Mouse (Mus musculus) megakaryocyte, embryonic 14.5 days (primary cell): ENCODE results near the gene Gm43517. TPM values are rescaled to one million over a fixed set of nuclear protein-coding genes. Genes with fewer than 3 reads are reported as not detected.

Experiments
- H3K27me3 ChIP-seq: replicated peaks from 2 replicates; pipeline ENCODE3; 2012; ENCODE audit warnings: inconsistent platforms
- H3K36me3 ChIP-seq: replicated peaks from 2 replicates; pipeline ENCODE3; 2012; ENCODE audit warnings: low read length, inconsistent platforms, mixed read lengths
- H3K4me1 ChIP-seq: 2 replicates; pipeline ENCODE4 v1.6.1; 2012; ENCODE audit warnings: inconsistent platforms
- H3K4me3 ChIP-seq: replicated peaks from 2 replicates; pipeline ENCODE3; 2012; ENCODE audit warnings: moderate library complexity, mild to moderate bottlenecking, inconsistent platforms
- H3K9me3 ChIP-seq: 2 replicates; pipeline ENCODE4 v1.6.1; 2012; ENCODE audit warnings: inconsistent platforms
- FLI1 ChIP-seq: IDR thresholded peaks from 2 replicates; pipeline ENCODE4 v1.6.1; 2012; ENCODE audit warnings: low read length, inconsistent platforms, mixed read lengths
- GATA1 ChIP-seq: IDR thresholded peaks from 3 replicates; pipeline ENCODE4 v1.6.1; 2012; ENCODE audit warnings: mixed read lengths, low read length, inconsistent platforms, borderline replicate concordance
- polyA plus RNA-seq: library from polyadenylated mRNA; stranded (reverse); fragments of >175 nt; gene quantifications from 2 replicates; pipeline ENCODE4 v1.2.3, GENCODE M21; 2012; ENCODE audit warnings: low replicate concordance; ENCODE audit not compliant: insufficient read depth

Gm43517 gene
- polyA plus RNA-seq, 1 experiment: not detected

DNA sequence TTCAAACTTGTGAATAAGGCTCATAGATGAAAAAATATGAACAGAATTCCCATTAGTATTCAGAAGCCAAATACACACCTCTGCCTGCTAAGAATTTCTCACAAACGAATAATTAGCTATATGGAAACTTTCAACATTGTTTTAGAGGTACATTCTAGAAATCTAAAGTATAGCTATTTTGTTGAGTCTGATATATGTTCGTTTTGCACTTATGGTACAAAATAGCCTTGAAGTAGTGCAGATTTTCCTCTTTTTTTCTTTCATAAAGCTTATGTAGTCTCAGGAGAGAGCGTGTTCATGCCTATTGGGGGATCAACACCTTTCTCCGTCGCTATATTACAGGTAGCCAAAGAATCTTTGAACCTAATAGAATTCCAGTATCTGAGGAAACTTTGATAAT is 7.9 kb downstream of the Gm43517 start:
- no peak overlapping the region for H3K4me3 ChIP-seq
- TF ChIP-seq GATA1 (no peak), FLI1 (no peak)
- peaks cover 11% of the 10 kb centered on the region for H3K4me1 ChIP-seq
- H3K9me3 ChIP-seq: peaks cover 10% of the 10 kb centered on the region
- peaks cover 50% of the 10 kb centered on the region for H3K27me3 ChIP-seq
- H3K36me3 ChIP-seq: no peaks in the 10 kb centered on the region

DNA sequence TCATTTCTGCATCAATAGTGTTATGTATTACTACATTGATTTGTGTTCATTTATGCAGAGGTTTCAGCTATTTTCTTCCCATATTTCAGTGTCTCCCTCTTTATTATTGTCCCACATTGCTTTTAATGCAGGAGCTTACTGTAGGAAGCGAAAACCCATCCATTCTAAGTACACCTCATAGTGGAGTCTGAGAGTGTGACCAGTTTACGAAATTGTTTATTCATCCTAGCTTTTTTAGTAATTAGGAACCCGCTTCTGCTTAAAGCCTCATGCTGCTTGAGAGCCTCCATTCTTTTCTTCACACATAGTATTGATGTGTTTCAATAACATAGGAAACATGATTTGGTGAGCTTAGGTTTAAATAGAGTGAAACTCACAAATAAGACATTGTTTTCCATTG is 8.7 kb downstream of the Gm43517 start:
- H3K4me3 ChIP-seq: no peak overlapping the region
- peaks cover 10% of the 10 kb centered on the region for H3K9me3 ChIP-seq
- H3K4me1 ChIP-seq: peaks cover 11% of the 10 kb centered on the region
- H3K27me3 ChIP-seq: peaks cover 47% of the 10 kb centered on the region
- H3K36me3 ChIP-seq: no peaks in the 10 kb centered on the region
- TF ChIP-seq GATA1: no peak
- TF ChIP-seq FLI1: no peak

DNA sequence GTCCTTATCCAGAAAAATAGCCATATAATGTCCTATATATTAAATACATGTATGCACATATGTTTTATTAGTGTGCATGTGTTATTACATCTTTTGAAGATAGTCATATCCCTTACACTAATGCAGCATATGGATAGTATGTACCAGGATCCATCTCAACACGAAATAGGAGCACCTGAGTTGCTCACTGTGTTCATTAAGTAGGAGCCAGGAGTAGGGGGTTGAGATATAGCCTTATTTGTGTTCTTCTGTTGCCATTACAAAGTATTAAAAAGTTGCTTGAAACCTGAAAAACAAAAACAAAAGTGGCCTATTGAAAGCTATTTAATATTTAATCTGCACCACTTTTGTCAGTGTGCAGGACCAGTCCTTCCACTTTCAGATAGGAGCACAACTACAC is 9.2 kb downstream of the Gm43517 start:
- Histone ChIP-seq H3K9me3 (peaks cover 10% of the 10 kb centered on the region), H3K4me1 (peaks cover 11% of the 10 kb centered on the region), H3K27me3 (peaks cover 49% of the 10 kb centered on the region), H3K36me3 (no peaks in the 10 kb centered on the region), H3K4me3 (no peak overlapping the region)
- TF ChIP-seq GATA1 (no peak), FLI1 (no peak)

DNA sequence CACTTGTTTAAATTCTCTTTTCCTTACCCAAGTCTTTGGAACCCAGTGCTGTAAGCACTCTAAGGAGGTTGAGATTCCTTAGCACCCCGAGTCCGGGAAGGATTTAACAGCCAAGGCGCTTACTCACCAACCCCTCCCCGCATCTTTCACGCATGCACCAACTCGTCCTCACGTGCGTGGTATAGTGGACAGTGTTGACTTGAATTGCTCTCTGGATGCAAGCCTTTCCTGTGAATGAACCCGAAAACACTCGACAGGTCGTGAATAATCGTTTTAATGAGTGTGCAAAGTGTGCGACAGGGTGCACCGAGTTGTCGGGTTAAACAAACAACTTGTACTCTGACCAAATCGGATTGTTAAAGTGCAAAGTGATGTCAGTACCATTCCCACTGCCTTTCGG is 9.9 kb downstream of the Gm43517 start:
- TF ChIP-seq GATA1: no peak
- no peak for TF ChIP-seq FLI1
- H3K4me1 ChIP-seq: peaks cover 11% of the 10 kb centered on the region
- H3K4me3 ChIP-seq: no peak overlapping the region
- peaks cover 10% of the 10 kb centered on the region for H3K9me3 ChIP-seq
- no peaks in the 10 kb centered on the region for H3K36me3 ChIP-seq
- peaks cover 49% of the 10 kb centered on the region for H3K27me3 ChIP-seq

DNA sequence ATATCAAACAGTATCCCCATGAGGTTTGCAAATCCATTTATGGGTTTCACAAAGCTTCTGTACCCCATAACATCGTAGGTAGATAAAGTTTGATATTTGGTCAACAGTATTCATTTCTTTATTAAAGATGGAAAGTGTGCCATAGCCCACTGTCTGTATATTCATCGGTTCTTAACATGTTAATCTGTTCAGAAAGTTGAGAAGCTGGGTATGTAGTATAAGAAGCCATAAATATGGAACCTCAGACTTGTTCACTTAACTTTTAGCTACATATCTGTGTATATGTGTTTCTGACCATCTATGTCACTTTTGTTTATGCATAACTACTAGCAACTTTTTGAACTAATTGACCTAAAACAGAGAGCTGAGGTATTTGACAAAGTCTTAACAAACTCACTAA is 11.0 kb downstream of the Gm43517 start:
- no peak for TF ChIP-seq FLI1
- TF ChIP-seq GATA1: no peak
- Histone ChIP-seq H3K27me3 (peaks cover 50% of the 10 kb centered on the region), H3K4me1 (peaks cover 13% of the 10 kb centered on the region), H3K9me3 (peaks cover 8% of the 10 kb centered on the region), H3K4me3 (no peak overlapping the region), H3K36me3 (no peaks in the 10 kb centered on the region)

DNA sequence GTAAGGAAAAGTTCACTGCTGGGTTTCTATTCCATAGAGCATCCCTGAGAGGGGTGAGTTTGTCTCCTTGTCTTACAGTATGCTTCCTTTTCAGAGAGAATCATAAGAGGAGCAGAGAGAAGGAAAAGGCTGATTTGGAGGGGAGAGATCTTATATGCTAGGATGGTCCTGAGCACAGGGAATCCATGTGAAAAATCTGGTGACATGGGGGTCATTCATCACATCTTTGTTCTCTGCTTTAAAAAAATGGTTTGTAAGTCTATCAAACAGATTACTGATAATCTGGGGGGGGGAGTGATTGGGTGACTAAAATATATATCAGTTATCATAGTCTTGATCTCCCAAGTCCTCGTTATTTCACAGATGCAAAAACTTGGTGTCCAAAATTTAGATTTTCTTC is 11.8 kb downstream of the Gm43517 start:
- H3K4me3 ChIP-seq: no peak overlapping the region
- H3K4me1 ChIP-seq: peaks cover 13% of the 10 kb centered on the region
- H3K9me3 ChIP-seq: peaks cover 2% of the 10 kb centered on the region
- H3K27me3 ChIP-seq: peaks cover 50% of the 10 kb centered on the region
- H3K36me3 ChIP-seq: no peaks in the 10 kb centered on the region
- no peak for TF ChIP-seq GATA1
- TF ChIP-seq FLI1: no peak

DNA sequence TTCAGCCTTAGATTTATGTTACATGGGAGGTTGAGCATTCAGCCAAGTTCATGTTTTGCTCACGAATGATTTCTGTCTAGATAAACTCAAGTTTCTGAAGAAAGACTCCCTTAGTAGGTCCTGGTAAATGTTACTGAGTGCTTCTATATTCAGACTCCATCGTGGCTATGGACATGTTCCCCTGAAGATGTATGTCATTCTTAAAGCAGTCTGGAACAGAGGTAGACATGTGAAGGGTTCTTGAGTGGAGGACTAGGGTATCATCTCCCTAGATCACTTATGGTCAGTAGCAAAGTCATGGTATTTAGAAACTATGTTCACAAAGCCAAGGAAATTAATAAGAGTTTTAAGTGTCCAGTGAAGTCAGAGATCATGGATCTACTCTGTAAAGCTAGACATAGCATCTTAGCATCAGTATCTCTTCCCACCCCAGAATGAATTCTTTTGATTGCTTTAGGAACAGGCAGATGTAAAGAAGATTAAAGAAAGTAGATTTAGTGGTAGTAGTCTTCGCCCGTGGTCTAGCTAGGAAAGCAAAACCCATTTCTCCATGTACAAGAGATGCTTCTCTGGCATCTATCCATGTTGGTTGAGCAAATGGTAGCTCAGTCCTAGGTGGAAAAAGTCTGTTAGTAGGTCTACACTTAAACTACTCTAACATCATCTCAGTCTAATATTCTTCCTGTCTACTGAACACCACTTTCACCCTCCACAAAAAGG is 12.6 kb downstream of the Gm43517 start:
- H3K36me3 ChIP-seq: no peaks in the 10 kb centered on the region
- peaks cover 46% of the 10 kb centered on the region for H3K27me3 ChIP-seq
- peaks cover 11% of the 10 kb centered on the region for H3K4me1 ChIP-seq
- TF ChIP-seq FLI1: no peak
- no peak for TF ChIP-seq GATA1
- peaks cover 2% of the 10 kb centered on the region; the same call in 1 of the 2 replicates for H3K9me3 ChIP-seq
- no peak overlapping the region for H3K4me3 ChIP-seq

DNA sequence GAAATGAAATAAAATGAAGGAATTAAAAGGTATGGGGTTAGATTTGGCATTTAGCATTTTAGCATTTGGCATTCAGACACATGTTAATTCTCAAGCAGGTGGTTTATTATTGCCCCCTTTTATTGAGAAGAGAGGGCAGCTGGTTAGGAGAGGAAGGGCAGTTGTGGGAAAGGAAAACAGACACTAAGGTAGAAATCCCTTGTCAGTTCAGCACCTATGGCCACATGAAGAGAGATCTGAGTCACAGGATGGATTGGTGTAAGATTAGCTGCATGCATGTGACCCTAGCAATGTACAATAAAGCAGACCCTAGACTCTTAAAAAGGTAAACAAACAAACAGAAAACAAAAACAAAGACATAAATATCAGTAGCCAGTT is 13.2 kb downstream of the Gm43517 start:
- TF ChIP-seq FLI1 (no peak), GATA1 (no peak)
- no peak overlapping the region for H3K4me3 ChIP-seq

DNA sequence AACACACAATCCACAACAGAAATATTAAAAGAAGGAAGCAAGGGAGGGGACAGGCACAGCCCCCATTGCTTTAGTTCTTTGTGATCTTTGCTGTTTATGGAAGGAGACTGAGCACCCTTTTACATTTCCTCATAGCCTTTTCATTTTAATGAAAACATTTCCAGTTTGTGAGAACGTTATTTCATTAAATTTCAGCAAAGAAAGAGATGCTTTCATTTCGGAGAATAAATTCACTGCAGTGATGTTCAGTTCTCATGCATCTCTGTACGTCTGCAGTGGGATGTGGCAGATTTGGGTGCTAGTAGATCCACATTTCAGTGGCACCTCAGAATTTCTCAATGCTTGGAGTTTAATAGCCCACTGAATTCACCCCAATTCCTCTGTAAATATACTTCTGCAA is 13.7 kb downstream of the Gm43517 start:
- H3K4me1 ChIP-seq: peaks cover 11% of the 10 kb centered on the region
- no peak overlapping the region for H3K4me3 ChIP-seq
- H3K9me3 ChIP-seq: peaks cover 2% of the 10 kb centered on the region; the same call in 1 of the 2 replicates
- H3K36me3 ChIP-seq: no peaks in the 10 kb centered on the region
- no peak for TF ChIP-seq FLI1
- TF ChIP-seq GATA1: no peak
- H3K27me3 ChIP-seq: peaks cover 45% of the 10 kb centered on the region

More for the DNA sequence above, 13.2 kb downstream of the Gm43517 start:
- Histone ChIP-seq H3K27me3 (peaks cover 47% of the 10 kb centered on the region), H3K4me1 (peaks cover 11% of the 10 kb centered on the region), H3K36me3 (no peaks in the 10 kb centered on the region), H3K9me3 (peaks cover 2% of the 10 kb centered on the region; the same call in 1 of the 2 replicates)

DNA sequence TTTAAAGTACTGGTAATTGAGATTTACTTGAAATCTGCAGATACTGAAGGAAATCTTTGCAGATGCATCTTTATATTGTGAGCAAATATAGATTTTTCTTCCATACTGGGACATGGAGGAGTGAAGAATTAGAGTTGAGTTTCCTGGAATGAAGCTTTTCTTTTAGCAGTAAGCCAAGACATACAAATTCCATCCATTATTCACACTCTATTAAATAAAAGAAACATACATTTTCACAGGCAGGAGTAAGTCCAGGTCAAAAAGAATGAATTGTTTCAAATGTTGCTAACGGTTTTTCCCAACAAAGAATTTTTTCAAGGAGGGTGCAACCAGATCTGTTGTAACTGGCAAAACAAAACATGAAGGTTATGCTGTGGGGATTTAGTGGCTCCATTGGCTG is 14.6 kb downstream of the Gm43517 start:
- no peak for TF ChIP-seq GATA1
- TF ChIP-seq FLI1: no peak
- Histone ChIP-seq H3K9me3 (peaks cover 2% of the 10 kb centered on the region; the same call in 1 of the 2 replicates), H3K4me3 (no peak overlapping the region), H3K4me1 (peaks cover 11% of the 10 kb centered on the region), H3K36me3 (no peaks in the 10 kb centered on the region), H3K27me3 (peaks cover 41% of the 10 kb centered on the region)
